Mouse (Mus musculus): Measurements from ENCODE around the gene Pard3b. TPM values are rescaled to one million over a fixed set of nuclear protein-coding genes. Genes with fewer than 3 reads are reported as not detected.

Pard3b gene
- total and polyA plus RNA-seq, 2 experiments: 0.50 to 3.0 TPM

DNA sequence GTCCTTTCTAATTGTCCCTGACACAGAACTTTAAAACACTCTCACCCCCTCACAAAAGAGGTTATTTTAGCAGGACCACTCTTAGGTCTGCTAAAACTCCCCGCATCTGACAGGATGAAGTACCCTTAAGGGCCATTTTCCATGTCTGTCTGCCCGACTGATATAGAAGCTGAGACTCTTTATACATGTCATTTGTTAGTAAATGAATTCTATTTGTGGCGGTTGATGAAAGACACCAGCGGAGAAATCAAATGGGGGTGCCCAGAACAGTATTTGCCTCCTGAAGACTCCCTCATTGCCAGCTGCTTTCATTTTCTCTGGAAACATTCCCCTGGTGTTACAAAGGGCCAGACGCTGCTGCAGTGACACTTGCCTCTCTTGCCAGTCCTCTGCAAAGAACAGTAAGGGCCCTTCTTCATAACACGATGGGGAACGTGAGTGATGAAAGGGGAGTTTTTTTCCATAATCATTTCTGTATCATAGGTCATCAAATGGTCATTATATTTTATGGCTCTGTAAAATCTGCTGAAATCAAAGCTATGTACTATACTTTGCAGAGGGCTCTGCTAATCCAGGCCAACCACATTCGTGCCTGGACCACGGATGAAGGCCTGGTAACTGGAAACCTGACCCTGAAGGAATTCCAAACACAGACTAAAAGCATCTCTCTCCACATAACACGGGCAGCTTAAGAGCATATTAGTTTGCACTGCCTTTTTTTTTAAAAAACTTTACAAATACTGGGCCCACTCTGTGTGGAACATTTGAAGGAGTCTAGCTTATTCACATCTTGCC lies 993.1 kb downstream of the Pard3b start:
- Histone ChIP-seq H3K36me3 (ENCODE audit: control insufficient read depth, insufficient read depth, low read length) (no peaks in the 10 kb centered on the region), H3K27ac (replicated peaks; ENCODE audit: insufficient read depth, low read depth, low read length) (no peak overlapping the region), H3K4me3 (ENCODE audit: insufficient read depth, low read depth, low read length) (no peak overlapping the region), H3K79me2 (ENCODE audit: control insufficient read depth, insufficient read depth, low read length) (no peaks in the 10 kb centered on the region), H3K27me3 (ENCODE audit: control insufficient read depth, insufficient read depth, low read length) (no peaks in the 10 kb centered on the region), H3K9ac (ENCODE audit: low read depth, low read length) (no peak overlapping the region), H3K4me1 (ENCODE audit: control insufficient read depth, insufficient read depth, low read length) (no peaks in the 10 kb centered on the region)
- no peak for DNase-seq (ENCODE audit: extremely low read depth, low read depth, low spot score)
- 84% methylated on average over 10 of the region's 10 CpGs for WGBS
- TF ChIP-seq POLR2A (IDR thresholded peaks at IDR 0.05; ENCODE audit: extremely low read depth, insufficient read depth, low read length): no peak

- Histone ChIP-seq H3K4me3 (ENCODE audit: insufficient read depth, low read depth, low read length) (no peak overlapping the region), H3K27me3 (ENCODE audit: control insufficient read depth, insufficient read depth, low read length) (no peaks in the 10 kb centered on the region), H3K36me3 (ENCODE audit: control insufficient read depth, insufficient read depth, low read length) (no peaks in the 10 kb centered on the region), H3K4me1 (ENCODE audit: control insufficient read depth, insufficient read depth, low read length) (no peaks in the 10 kb centered on the region), H3K9ac (ENCODE audit: low read depth, low read length) (no peak overlapping the region), H3K79me2 (ENCODE audit: control insufficient read depth, insufficient read depth, low read length) (no peaks in the 10 kb centered on the region), H3K27ac (replicated peaks; ENCODE audit: insufficient read depth, low read depth, low read length) (no peak overlapping the region)
- no peak for TF ChIP-seq CTCF (IDR thresholded peaks at IDR 0.05; ENCODE audit: low read depth, low read length)
- no peak for TF ChIP-seq POLR2A (IDR thresholded peaks at IDR 0.05; ENCODE audit: extremely low read depth, insufficient read depth, low read length)
- WGBS: 97% methylated on average over 2 of the region's 2 CpGs
- no peak for DNase-seq (ENCODE audit: extremely low read depth, low read depth, low spot score)
Measured at GRCm38 (mm10) chr1:62632886-62633285, 994.3 kb downstream of the Pard3b start.

GRCm38 (mm10) chr1:62635203-62635602 lies 996.6 kb downstream of the Pard3b start:
- Histone ChIP-seq H3K36me3 (ENCODE audit: control insufficient read depth, insufficient read depth, low read length) (no peaks in the 10 kb centered on the region), H3K9ac (ENCODE audit: low read depth, low read length) (no peak overlapping the region), H3K4me3 (ENCODE audit: insufficient read depth, low read depth, low read length) (no peak overlapping the region), H3K27ac (replicated peaks; ENCODE audit: insufficient read depth, low read depth, low read length) (no peak overlapping the region), H3K27me3 (ENCODE audit: control insufficient read depth, insufficient read depth, low read length) (no peaks in the 10 kb centered on the region), H3K4me1 (ENCODE audit: control insufficient read depth, insufficient read depth, low read length) (no peaks in the 10 kb centered on the region), H3K79me2 (ENCODE audit: control insufficient read depth, insufficient read depth, low read length) (no peaks in the 10 kb centered on the region)
- TF ChIP-seq POLR2A (IDR thresholded peaks at IDR 0.05; ENCODE audit: extremely low read depth, insufficient read depth, low read length) (no peak), CTCF (IDR thresholded peaks at IDR 0.05; ENCODE audit: low read depth, low read length) (no peak)
- 71% methylated on average over 6 of the region's 6 CpGs for WGBS
- no peak for DNase-seq (ENCODE audit: extremely low read depth, low read depth, low spot score)

DNA sequence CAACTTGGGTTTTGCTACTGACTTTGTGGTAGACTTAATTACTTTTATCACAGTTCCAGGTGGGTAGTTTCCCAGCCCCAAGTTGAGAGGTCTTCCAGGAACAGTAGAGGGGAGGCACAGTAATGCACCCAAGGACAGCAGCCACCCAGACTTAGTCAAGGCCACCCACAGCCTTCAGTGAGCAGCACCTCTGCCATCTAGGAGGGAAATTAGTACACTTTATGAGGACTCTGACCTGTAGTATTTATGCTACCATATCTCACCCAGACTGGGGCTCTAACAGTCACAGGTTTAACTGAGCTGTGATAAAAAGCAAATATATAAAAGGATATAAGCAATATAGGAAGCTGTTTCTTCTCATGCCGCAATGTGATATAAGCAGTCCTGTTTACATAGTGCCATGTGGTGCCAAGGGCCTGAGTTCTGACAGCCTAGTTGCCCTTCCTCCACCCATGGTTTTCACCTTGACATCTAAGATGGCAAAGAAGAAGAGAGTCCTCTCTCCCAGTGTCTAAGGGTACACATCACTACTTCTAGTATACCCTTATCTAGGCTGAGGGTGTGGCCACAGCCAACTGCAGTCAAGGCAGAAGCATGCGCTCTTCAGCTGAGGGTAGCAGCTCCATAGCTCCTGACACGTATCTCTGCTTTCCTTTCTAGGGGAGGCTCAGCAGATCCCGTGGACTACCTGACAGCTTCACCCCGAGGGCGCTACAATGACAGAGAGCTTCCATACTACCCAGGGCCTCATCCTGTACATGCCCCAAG lies 998.5 kb downstream of the Pard3b start:
- TF ChIP-seq POLR2A (IDR thresholded peaks at IDR 0.05; ENCODE audit: extremely low read depth, insufficient read depth, low read length): no peak
- no peak for TF ChIP-seq CTCF (IDR thresholded peaks at IDR 0.05; ENCODE audit: low read depth, low read length)
- 97% methylated on average over 6 of the region's 6 CpGs for WGBS

DNA sequence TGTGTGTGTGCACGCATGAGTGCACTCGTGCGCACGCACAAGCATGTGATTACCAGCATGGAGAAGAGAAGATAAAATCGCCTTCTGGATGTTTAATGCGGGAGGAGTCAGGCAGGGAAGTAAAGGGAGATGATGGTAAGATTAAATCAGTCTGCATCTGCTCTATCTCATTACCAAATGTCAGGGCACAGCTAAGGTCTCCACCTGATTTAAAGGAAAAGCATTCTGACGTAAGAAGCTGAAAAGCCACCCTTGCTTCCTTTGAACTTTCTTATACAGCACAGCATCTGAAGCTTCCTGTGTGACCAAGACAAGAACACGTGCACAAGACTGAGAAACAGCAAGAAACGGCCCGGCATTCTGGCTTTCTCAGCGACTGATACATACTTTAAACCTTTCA lies 1000.4 kb downstream of the Pard3b start:
- no peak for DNase-seq (ENCODE audit: extremely low read depth, low read depth, low spot score)
- H3K27ac ChIP-seq (replicated peaks; ENCODE audit: insufficient read depth, low read depth, low read length): no peak overlapping the region
- no peaks in the 10 kb centered on the region for H3K79me2 ChIP-seq (ENCODE audit: control insufficient read depth, insufficient read depth, low read length)
- no peak overlapping the region for H3K4me3 ChIP-seq (ENCODE audit: insufficient read depth, low read depth, low read length)
- no peaks in the 10 kb centered on the region for H3K4me1 ChIP-seq (ENCODE audit: control insufficient read depth, insufficient read depth, low read length)
- H3K36me3 ChIP-seq (ENCODE audit: control insufficient read depth, insufficient read depth, low read length): no peaks in the 10 kb centered on the region
- WGBS: 93% methylated on average over 11 of the region's 11 CpGs
- H3K27me3 ChIP-seq (ENCODE audit: control insufficient read depth, insufficient read depth, low read length): no peaks in the 10 kb centered on the region
- no peak overlapping the region for H3K9ac ChIP-seq (ENCODE audit: low read depth, low read length)
- TF ChIP-seq CTCF (IDR thresholded peaks at IDR 0.05; ENCODE audit: low read depth, low read length) (no peak), POLR2A (IDR thresholded peaks at IDR 0.05; ENCODE audit: extremely low read depth, insufficient read depth, low read length) (no peak)

More for the DNA sequence above, 998.5 kb downstream of the Pard3b start:
- DNase-seq (ENCODE audit: extremely low read depth, low read depth, low spot score): no peak
- no peak overlapping the region for H3K4me3 ChIP-seq (ENCODE audit: insufficient read depth, low read depth, low read length)
- no peaks in the 10 kb centered on the region for H3K36me3 ChIP-seq (ENCODE audit: control insufficient read depth, insufficient read depth, low read length)
- no peaks in the 10 kb centered on the region for H3K79me2 ChIP-seq (ENCODE audit: control insufficient read depth, insufficient read depth, low read length)
- no peak overlapping the region for H3K9ac ChIP-seq (ENCODE audit: low read depth, low read length)
- H3K27ac ChIP-seq (replicated peaks; ENCODE audit: insufficient read depth, low read depth, low read length): no peak overlapping the region
- H3K4me1 ChIP-seq (ENCODE audit: control insufficient read depth, insufficient read depth, low read length): no peaks in the 10 kb centered on the region
- no peaks in the 10 kb centered on the region for H3K27me3 ChIP-seq (ENCODE audit: control insufficient read depth, insufficient read depth, low read length)

DNA sequence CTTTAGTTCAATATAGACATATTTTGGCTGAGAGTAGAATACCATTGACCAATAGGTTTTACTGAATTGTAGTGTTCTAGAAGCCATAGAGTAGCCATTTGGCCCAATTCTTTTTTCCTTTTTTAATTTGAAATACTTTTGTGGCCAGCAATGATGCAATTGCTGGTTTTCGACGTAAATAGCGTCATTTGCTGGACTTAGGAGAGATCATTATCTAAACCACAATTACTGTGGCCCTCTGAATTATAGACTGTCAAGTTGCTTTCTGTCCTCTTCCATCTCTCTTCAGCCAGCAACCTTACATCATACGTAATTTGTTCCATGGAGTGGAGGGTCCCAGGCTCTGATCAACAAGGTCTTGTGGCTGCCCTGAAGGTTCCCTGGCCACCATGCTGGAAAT lies 1000.8 kb downstream of the Pard3b start:
- DNase-seq (ENCODE audit: extremely low read depth, low read depth, low spot score): no peak
- no peak overlapping the region for H3K9ac ChIP-seq (ENCODE audit: low read depth, low read length)
- TF ChIP-seq CTCF (IDR thresholded peaks at IDR 0.05; ENCODE audit: low read depth, low read length) (no peak), POLR2A (IDR thresholded peaks at IDR 0.05; ENCODE audit: extremely low read depth, insufficient read depth, low read length) (no peak)
- no peaks in the 10 kb centered on the region for H3K36me3 ChIP-seq (ENCODE audit: control insufficient read depth, insufficient read depth, low read length)
- no peak overlapping the region for H3K4me3 ChIP-seq (ENCODE audit: insufficient read depth, low read depth, low read length)
- H3K4me1 ChIP-seq (ENCODE audit: control insufficient read depth, insufficient read depth, low read length): no peaks in the 10 kb centered on the region
- H3K79me2 ChIP-seq (ENCODE audit: control insufficient read depth, insufficient read depth, low read length): no peaks in the 10 kb centered on the region
- H3K27ac ChIP-seq (replicated peaks; ENCODE audit: insufficient read depth, low read depth, low read length): no peak overlapping the region
- 94% methylated on average over 4 of the region's 4 CpGs for WGBS
- no peaks in the 10 kb centered on the region for H3K27me3 ChIP-seq (ENCODE audit: control insufficient read depth, insufficient read depth, low read length)

All from liver, adult 2 months (tissue).